Mouse (Mus musculus): Measurements from ENCODE around the gene Dnajc22. TPM values are rescaled to one million over a fixed set of nuclear protein-coding genes. Genes with fewer than 3 reads are reported as not detected.

Dnajc22 gene
- polyA plus RNA-seq, 1 experiment = 0.78 TPM

DNA sequence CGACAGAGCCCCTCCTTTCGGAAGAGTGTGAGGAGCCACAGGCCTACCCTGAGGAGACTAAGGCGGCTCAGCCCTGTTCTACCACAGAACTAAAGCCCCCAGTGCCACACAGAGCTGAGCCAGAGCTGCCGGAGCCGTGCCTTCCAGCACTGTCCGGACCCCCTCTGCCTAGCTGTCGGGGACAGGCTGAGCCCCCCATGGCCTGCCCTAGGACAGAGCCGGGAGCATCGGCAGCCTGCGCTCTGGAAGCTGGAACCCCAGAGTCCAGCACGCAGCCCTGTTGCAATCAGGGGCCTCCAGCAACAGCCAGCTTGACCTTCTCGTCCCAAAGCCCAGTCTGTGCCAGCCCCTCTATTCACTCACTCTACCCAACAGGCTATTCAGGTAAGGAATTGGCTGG is 10.6 kb upstream of the Dnajc22 start:
- H3K4me3 ChIP-seq = no peak overlapping the region
- TF ChIP-seq MAX (IDR thresholded peaks at IDR 0.05; ENCODE audit: low read depth) (no peak), SRF (IDR thresholded peaks at IDR 0.05; ENCODE audit: control insufficient read depth, insufficient read length, low read depth) (no peak), REST (IDR thresholded peaks at IDR 0.05; ENCODE audit: insufficient read depth, insufficient read length) (no peak), E2F4 (IDR thresholded peaks at IDR 0.05; ENCODE audit: insufficient read depth) (no peak), CEBPB (IDR thresholded peaks at IDR 0.05; ENCODE audit: insufficient read depth, poor library complexity, severe bottlenecking) (no peak), MYOG (IDR thresholded peaks at IDR 0.05; ENCODE audit: control insufficient read depth in 1 of 3, insufficient read depth in 1 of 3, insufficient read length in 2 of 3, low read depth in 2 of 3) (no peak), POLR2A (IDR thresholded peaks at IDR 0.05; ENCODE audit: insufficient read length, low read depth) (no peak), POLR2AphosphoS2 (IDR thresholded peaks at IDR 0.05; ENCODE audit: insufficient read length, low read depth) (no peak), TCF12 (IDR thresholded peaks at IDR 0.05; ENCODE audit: insufficient read depth, poor library complexity, severe bottlenecking) (no peak), TCF3 (IDR thresholded peaks at IDR 0.05; ENCODE audit: insufficient read length, low read depth) (no peak), MYOD1 (IDR thresholded peaks at IDR 0.05; ENCODE audit: control insufficient read depth in 1 of 3, insufficient read length in 2 of 3, low read depth in 2 of 3) (no peak), USF1 (IDR thresholded peaks at IDR 0.05; ENCODE audit: low read depth) (no peak)
- no peak overlapping the region for H3ac ChIP-seq (ENCODE audit: control insufficient read depth, insufficient read length)
- H3K36me3 ChIP-seq (ENCODE audit: control insufficient read depth, insufficient read depth) = peaks cover 22% of the 10 kb centered on the region
- no peaks in the 10 kb centered on the region for H3K27me3 ChIP-seq (ENCODE audit: control insufficient read depth, insufficient read depth, insufficient read length)
- no peaks in the 10 kb centered on the region for H3K79me2 ChIP-seq (ENCODE audit: control insufficient read depth, insufficient read depth)
- no peak overlapping the region for H3K4me2 ChIP-seq (ENCODE audit: low read depth)

DNA sequence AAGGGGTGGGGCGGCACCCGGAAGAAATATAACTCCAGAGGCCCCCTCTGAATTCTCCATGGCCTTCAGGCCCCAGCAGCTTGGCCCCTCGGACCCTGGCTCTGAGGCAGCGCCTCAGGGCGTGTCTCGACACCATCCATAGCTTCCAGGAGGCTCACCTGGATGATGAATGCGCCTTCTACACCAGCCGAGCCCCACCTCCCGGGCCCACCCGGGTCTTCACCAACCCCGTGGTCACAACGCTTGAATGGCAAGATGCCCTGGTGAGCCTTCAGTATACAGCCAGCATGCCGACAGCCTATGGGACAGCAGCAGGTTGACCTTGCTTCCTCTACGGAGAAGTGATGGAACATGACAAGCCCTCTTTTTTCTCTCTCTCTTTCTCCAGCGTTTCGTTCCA is 10.1 kb upstream of the Dnajc22 start:
- no peaks in the 10 kb centered on the region for H3K27me3 ChIP-seq (ENCODE audit: control insufficient read depth, insufficient read depth, insufficient read length)
- no peaks in the 10 kb centered on the region for H3K79me2 ChIP-seq (ENCODE audit: control insufficient read depth, insufficient read depth)
- H3K4me3 ChIP-seq = no peak overlapping the region
- no peak overlapping the region for H3ac ChIP-seq (ENCODE audit: control insufficient read depth, insufficient read length)
- TF ChIP-seq MYOD1 (IDR thresholded peaks at IDR 0.05; ENCODE audit: control insufficient read depth in 1 of 3, insufficient read length in 2 of 3, low read depth in 2 of 3) = no peak
- no peak for TF ChIP-seq E2F4 (IDR thresholded peaks at IDR 0.05; ENCODE audit: insufficient read depth)
- TF ChIP-seq MYOG (IDR thresholded peaks at IDR 0.05; ENCODE audit: control insufficient read depth in 1 of 3, insufficient read depth in 1 of 3, insufficient read length in 2 of 3, low read depth in 2 of 3) = no peak
- no peak for TF ChIP-seq TCF12 (IDR thresholded peaks at IDR 0.05; ENCODE audit: insufficient read depth, poor library complexity, severe bottlenecking)
- TF ChIP-seq MAX (IDR thresholded peaks at IDR 0.05; ENCODE audit: low read depth) = no peak
- TF ChIP-seq REST (IDR thresholded peaks at IDR 0.05; ENCODE audit: insufficient read depth, insufficient read length) = no peak
- TF ChIP-seq TCF3 (IDR thresholded peaks at IDR 0.05; ENCODE audit: insufficient read length, low read depth) = no peak
- TF ChIP-seq USF1 (IDR thresholded peaks at IDR 0.05; ENCODE audit: low read depth) = no peak
- no peak overlapping the region for H3K4me2 ChIP-seq (ENCODE audit: low read depth)
- peaks cover 22% of the 10 kb centered on the region for H3K36me3 ChIP-seq (ENCODE audit: control insufficient read depth, insufficient read depth)

DNA sequence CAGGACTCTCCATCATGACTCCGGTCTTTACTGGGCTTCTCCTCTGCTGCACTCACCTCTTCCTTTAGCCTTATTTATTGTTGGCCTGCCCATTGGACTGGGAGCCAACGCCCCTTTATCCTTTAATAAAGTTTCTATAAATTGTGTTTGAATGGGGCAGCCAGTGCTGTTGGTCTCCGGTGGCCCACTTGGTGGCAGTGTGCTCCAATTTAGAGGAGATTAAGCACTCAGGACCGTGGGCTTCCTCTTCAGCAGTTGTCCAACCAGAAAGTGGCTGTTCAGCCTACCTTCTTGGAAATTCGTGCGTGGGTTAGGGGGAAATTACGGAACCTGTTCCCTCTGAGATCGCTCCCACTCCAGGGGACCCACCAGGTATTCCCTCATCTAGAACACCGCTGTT is 9.7 kb upstream of the Dnajc22 start:
- Histone ChIP-seq H3K4me3 (no peak overlapping the region), H3K27me3 (ENCODE audit: control insufficient read depth, insufficient read depth, insufficient read length) (no peaks in the 10 kb centered on the region), H3ac (ENCODE audit: control insufficient read depth, insufficient read length) (no peak overlapping the region), H3K79me2 (ENCODE audit: control insufficient read depth, insufficient read depth) (no peaks in the 10 kb centered on the region), H3K4me2 (ENCODE audit: low read depth) (no peak overlapping the region), H3K36me3 (ENCODE audit: control insufficient read depth, insufficient read depth) (peaks cover 22% of the 10 kb centered on the region)
- TF ChIP-seq USF1 (IDR thresholded peaks at IDR 0.05; ENCODE audit: low read depth) (no peak), MAX (IDR thresholded peaks at IDR 0.05; ENCODE audit: low read depth) (no peak), POLR2A (IDR thresholded peaks at IDR 0.05; ENCODE audit: insufficient read length, low read depth) (no peak), SRF (IDR thresholded peaks at IDR 0.05; ENCODE audit: control insufficient read depth, insufficient read length, low read depth) (no peak), TCF12 (IDR thresholded peaks at IDR 0.05; ENCODE audit: insufficient read depth, poor library complexity, severe bottlenecking) (no peak), CEBPB (IDR thresholded peaks at IDR 0.05; ENCODE audit: insufficient read depth, poor library complexity, severe bottlenecking) (no peak), E2F4 (IDR thresholded peaks at IDR 0.05; ENCODE audit: insufficient read depth) (no peak), TCF3 (IDR thresholded peaks at IDR 0.05; ENCODE audit: insufficient read length, low read depth) (no peak), POLR2AphosphoS2 (IDR thresholded peaks at IDR 0.05; ENCODE audit: insufficient read length, low read depth) (no peak), REST (IDR thresholded peaks at IDR 0.05; ENCODE audit: insufficient read depth, insufficient read length) (no peak), MYOD1 (IDR thresholded peaks at IDR 0.05; ENCODE audit: control insufficient read depth in 1 of 3, insufficient read length in 2 of 3, low read depth in 2 of 3) (no peak)

DNA sequence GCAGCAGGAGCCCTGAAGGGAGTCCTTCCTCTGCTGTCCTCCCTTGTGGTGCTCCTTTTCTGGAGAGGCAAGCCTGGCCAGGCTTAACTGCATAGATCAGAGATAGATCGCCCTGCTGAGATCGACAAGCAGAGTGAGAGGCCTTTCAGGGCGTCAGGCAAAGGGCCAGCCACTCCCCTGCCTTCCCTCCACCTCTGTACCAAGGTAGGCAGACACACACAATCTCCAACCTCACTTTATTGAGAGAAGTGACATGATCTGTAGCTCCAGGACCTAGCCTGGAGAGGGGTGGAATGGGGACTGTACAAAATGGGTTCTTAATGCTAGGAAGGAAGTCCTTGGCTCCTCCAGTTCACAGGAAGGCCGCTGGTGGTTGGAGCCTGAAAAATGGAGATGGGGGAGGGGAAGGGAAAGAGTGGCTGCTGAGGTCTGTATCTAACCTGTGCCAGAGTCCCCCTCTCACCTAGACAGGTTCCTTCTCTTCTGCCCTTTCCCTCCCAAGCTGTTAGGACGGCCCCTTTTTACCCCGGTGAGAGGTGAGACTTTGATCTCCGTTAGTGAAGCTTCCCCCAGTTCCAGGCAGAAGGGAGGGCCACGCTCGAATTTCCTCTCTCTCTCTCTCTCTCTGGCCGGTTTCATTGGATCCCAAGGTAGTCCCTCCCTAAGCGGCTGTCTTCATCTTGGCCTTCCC is 9.0 kb upstream of the Dnajc22 start:
- H3K4me3 ChIP-seq = no peak overlapping the region
- H3K27me3 ChIP-seq (ENCODE audit: control insufficient read depth, insufficient read depth, insufficient read length) = no peaks in the 10 kb centered on the region
- H3K36me3 ChIP-seq (ENCODE audit: control insufficient read depth, insufficient read depth) = peaks cover 15% of the 10 kb centered on the region
- H3ac ChIP-seq (ENCODE audit: control insufficient read depth, insufficient read length) = no peak overlapping the region
- H3K79me2 ChIP-seq (ENCODE audit: control insufficient read depth, insufficient read depth) = no peaks in the 10 kb centered on the region
- H3K4me2 ChIP-seq (ENCODE audit: low read depth) = no peak overlapping the region
- TF ChIP-seq POLR2AphosphoS2 (IDR thresholded peaks at IDR 0.05; ENCODE audit: insufficient read length, low read depth) (peak; percentile 79), E2F4 (IDR thresholded peaks at IDR 0.05; ENCODE audit: insufficient read depth) (no peak)

DNA sequence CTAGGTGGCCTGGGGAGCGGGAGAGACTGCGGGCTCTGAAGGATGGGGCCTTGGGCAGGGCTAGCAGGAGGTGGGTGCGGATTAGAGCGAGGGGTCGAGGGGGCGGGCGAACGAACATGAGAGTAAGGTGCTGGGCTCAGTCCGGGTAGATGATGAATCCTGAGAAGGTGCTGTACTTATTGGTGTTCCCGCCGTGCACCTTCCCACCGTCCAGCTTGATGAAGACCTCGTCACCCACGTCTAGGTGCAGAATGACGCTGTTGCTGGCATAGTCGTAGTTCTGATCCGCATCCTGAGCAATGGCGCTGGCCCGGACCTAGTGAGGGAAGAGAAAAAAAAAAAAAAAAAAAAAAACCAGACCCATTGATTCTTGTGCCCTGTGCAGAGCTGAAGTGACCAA is 8.4 kb upstream of the Dnajc22 start:
- Histone ChIP-seq H3K27me3 (ENCODE audit: control insufficient read depth, insufficient read depth, insufficient read length) (no peaks in the 10 kb centered on the region), H3K4me2 (ENCODE audit: low read depth) (no peak overlapping the region)
- TF ChIP-seq MYOG (IDR thresholded peaks at IDR 0.05; ENCODE audit: control insufficient read depth in 1 of 3, insufficient read depth in 1 of 3, insufficient read length in 2 of 3, low read depth in 2 of 3) = no peak
- TF ChIP-seq POLR2AphosphoS2 (IDR thresholded peaks at IDR 0.05; ENCODE audit: insufficient read length, low read depth) = peak; percentile 85
- no peak for TF ChIP-seq MAX (IDR thresholded peaks at IDR 0.05; ENCODE audit: low read depth)

More for the DNA sequence above, 8.4 kb upstream of the Dnajc22 start:
- Histone ChIP-seq H3K36me3 (ENCODE audit: control insufficient read depth, insufficient read depth) (peaks cover 14% of the 10 kb centered on the region), H3K4me3 (no peak overlapping the region), H3ac (ENCODE audit: control insufficient read depth, insufficient read length) (no peak overlapping the region), H3K79me2 (ENCODE audit: control insufficient read depth, insufficient read depth) (no peaks in the 10 kb centered on the region)
